Mouse (Mus musculus): ENCODE measurements at regions not wholly inside any gene's neighbourhood (a gene's known extent, or its start where the extent isn't known, plus 50 kb on each side); places are given as distances from the start of the nearest gene placed in this dataset.

DNA sequence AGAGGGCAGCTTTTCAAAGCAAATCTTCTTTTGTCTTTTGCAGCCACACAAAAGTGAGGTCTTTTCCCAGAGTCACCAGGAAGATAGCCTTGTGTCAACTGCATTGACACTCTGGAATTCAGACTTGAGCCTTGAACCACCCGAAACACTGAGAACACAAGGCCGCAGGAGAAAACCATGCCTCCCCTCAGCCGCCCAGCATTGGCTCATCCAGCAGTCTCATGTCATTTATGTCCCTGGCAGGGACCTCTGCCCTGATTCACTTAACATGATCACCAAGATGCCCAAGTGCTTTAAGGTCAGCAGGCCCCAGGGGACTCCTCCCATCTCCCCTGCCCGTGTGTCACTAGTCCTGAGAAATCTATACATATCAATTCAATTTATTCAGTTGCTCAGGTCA is 173.1 kb upstream of the Kdm8 start:
- Histone ChIP-seq H3K9me3 (replicated peaks) (no peaks in the 10 kb centered on the region), H3K27me3 (no peaks in the 10 kb centered on the region), H3K9ac (no peak overlapping the region), H3K27ac (no peak overlapping the region), H3K4me1 (replicated peaks) (no peaks in the 10 kb centered on the region), H3K36me3 (no peaks in the 10 kb centered on the region), H3K4me2 (no peak overlapping the region), H3K4me3 (replicated peaks) (no peak overlapping the region)
- WGBS (ENCODE audit: insufficient replicate concordance) = 83% methylated on average over 4 of the region's 4 CpGs
- no peak for DNase-seq
- ATAC-seq (ENCODE audit: low read depth) = no peak

DNA sequence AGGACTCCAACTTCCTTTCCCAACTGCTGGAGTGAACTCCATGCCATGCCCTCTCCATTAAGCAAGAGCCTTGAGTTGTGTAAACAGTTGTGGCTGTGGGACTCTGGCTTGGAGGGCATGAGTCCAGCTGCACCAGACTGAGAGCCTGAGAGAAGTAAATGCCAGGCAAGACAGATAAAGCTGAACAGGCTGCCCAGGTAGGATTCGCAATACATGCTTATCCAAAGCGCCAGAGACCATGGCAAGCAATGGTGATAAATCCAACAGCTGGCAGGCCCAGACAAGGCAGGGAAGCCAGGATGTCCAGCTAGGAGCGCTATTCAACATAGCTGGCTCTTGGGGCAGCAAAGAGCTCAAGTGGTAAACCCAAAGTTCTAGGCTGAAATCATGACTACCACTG is 163.1 kb upstream of the Kdm8 start:
- Histone ChIP-seq H3K36me3 (no peaks in the 10 kb centered on the region), H3K27me3 (no peaks in the 10 kb centered on the region), H3K27ac (no peak overlapping the region), H3K4me2 (no peak overlapping the region), H3K9me3 (replicated peaks) (no peaks in the 10 kb centered on the region), H3K4me3 (replicated peaks) (no peak overlapping the region), H3K9ac (no peak overlapping the region), H3K4me1 (replicated peaks) (no peaks in the 10 kb centered on the region)
- DNase-seq (no peak), ATAC-seq (ENCODE audit: low read depth) (no peak)
- 56% methylated on average over 3 of the region's 3 CpGs for WGBS (ENCODE audit: insufficient replicate concordance)

DNA sequence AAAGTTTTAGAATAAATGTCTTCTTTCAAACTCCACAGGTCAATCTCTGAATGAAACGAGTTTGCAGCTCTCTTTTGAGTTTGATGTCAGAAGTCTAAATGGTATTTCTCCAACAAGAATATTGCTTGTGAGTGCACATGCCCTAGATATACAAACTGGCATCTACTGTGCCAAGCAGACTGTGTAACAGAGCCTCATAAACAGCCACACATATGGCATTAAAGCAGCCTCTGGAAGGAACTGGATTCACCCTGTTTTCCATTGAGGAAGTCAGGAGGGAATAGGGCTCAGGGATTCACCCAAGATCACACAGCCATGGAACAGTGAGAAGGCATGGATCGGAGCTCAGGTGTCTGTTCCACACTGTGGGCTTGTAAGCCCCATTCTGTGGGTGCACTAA is 149.2 kb upstream of the Kdm8 start:
- Histone ChIP-seq H3K9ac (no peak overlapping the region), H3K4me1 (replicated peaks) (no peaks in the 10 kb centered on the region), H3K27ac (no peak overlapping the region), H3K36me3 (no peaks in the 10 kb centered on the region), H3K9me3 (replicated peaks) (no peaks in the 10 kb centered on the region), H3K4me2 (no peak overlapping the region), H3K27me3 (no peaks in the 10 kb centered on the region), H3K4me3 (replicated peaks) (no peak overlapping the region)
- DNase-seq (no peak), ATAC-seq (ENCODE audit: low read depth) (no peak)
- WGBS (ENCODE audit: insufficient replicate concordance) = 43% methylated on average over 2 of the region's 2 CpGs

DNA sequence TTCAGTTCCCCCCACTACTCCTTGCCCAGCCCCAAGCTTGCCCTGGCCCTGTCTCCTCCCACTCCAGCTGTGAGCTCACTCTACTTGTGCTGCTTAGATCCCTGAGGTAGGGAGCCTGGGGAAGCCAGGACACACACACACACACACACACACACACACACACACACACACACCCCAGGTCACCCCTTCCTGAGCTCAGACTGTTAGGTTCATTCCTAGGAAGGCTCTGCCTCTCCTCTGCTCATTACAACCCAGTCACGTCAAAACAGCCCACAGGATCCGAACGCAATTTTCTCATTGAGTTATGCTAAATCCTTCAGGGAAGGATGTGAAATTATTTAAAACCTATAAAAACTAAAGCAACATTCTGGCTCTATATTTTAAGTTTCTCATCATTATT is 136.0 kb upstream of the Kdm8 start:
- Histone ChIP-seq H3K4me1 (replicated peaks) (no peaks in the 10 kb centered on the region), H3K27me3 (no peaks in the 10 kb centered on the region), H3K9me3 (replicated peaks) (no peaks in the 10 kb centered on the region), H3K9ac (no peak overlapping the region), H3K4me2 (no peak overlapping the region), H3K27ac (no peak overlapping the region), H3K36me3 (no peaks in the 10 kb centered on the region), H3K4me3 (replicated peaks) (no peak overlapping the region)
- DNase-seq (no peak), ATAC-seq (ENCODE audit: low read depth) (no peak)
- 65% methylated on average over 3 of the region's 3 CpGs for WGBS (ENCODE audit: insufficient replicate concordance)

DNA sequence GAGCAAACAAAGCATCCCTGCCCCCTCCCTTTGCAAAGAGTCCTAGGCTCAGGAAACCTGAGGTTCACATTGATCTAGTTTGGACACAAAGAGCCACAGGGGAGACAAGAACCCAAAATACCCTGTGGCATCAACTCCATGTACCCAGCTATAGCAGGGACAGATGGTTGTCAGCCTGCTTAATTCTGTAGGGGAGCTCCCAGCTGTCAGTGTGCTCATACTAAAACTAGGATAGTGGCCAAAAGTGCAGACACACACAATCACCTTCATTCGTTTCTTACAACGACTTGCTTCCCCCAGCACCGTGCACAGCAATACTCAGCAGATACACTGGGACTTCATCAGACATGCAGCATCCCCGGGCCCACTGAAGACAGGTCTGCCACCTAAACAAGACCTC is 133.5 kb upstream of the Kdm8 start:
- H3K4me1 ChIP-seq (replicated peaks) = no peaks in the 10 kb centered on the region
- H3K27ac ChIP-seq = no peak overlapping the region
- H3K4me3 ChIP-seq (replicated peaks) = no peak overlapping the region
- no peaks in the 10 kb centered on the region for H3K36me3 ChIP-seq
- H3K4me2 ChIP-seq = no peak overlapping the region
- DNase-seq (no peak), ATAC-seq (ENCODE audit: low read depth) (no peak)
- no peaks in the 10 kb centered on the region for H3K9me3 ChIP-seq (replicated peaks)
- H3K9ac ChIP-seq = no peak overlapping the region
- 59% methylated on average over 4 of the region's 4 CpGs for WGBS (ENCODE audit: insufficient replicate concordance)
- no peaks in the 10 kb centered on the region for H3K27me3 ChIP-seq

DNA sequence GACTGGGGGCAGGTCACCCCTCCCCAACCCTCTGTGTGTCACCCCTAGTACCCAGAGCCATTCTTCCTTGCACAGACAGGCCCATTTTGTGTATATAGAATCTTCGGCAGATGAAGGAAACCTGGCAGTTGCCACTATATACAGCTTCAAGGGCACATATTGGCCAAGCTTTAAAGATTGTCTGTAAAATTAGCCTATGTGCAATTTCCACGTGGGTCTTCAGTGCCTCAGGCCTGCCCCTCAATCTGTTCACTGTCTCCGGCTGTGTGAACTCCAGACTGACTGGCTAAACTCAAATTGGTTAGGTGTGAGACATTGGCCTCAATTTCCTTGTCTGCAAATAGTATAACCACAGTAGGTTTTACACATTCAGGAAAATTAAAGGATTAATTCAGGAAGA is 130.9 kb upstream of the Kdm8 start:
- Histone ChIP-seq H3K9me3 (replicated peaks) (no peaks in the 10 kb centered on the region), H3K27me3 (no peaks in the 10 kb centered on the region), H3K4me3 (replicated peaks) (no peak overlapping the region), H3K9ac (no peak overlapping the region), H3K27ac (no peak overlapping the region), H3K36me3 (no peaks in the 10 kb centered on the region), H3K4me2 (no peak overlapping the region), H3K4me1 (replicated peaks) (no peaks in the 10 kb centered on the region)
- 62% methylated on average over 3 of the region's 3 CpGs for WGBS (ENCODE audit: insufficient replicate concordance)
- no peak for DNase-seq
- ATAC-seq (ENCODE audit: low read depth) = no peak

DNA sequence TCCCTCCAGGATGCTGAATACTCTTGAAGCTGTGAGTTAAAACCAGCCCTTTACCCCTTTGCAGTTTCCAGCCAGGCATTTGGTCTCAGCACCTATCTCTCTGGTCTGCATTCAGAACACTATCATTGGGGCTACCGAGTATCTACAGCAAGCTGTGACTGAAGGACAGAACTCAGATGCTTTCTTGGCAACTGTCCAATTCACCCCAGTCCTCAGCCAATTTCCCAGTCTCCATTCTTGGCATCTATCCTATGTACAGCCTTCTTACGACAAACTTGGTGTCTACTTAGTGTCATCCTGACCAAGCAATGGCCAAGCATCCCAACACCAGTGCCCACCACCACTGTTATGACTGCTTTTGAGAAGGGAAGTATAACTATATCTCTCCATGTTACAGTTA is 109.7 kb upstream of the Kdm8 start:
- Histone ChIP-seq H3K4me2 (no peak overlapping the region), H3K9ac (no peak overlapping the region), H3K36me3 (no peaks in the 10 kb centered on the region), H3K4me1 (replicated peaks) (no peaks in the 10 kb centered on the region), H3K27me3 (no peaks in the 10 kb centered on the region), H3K9me3 (replicated peaks) (no peaks in the 10 kb centered on the region), H3K4me3 (replicated peaks) (no peak overlapping the region), H3K27ac (no peak overlapping the region)
- 68% methylated on average over 2 of the region's 2 CpGs for WGBS (ENCODE audit: insufficient replicate concordance)
- DNase-seq (no peak), ATAC-seq (ENCODE audit: low read depth) (no peak)

DNA sequence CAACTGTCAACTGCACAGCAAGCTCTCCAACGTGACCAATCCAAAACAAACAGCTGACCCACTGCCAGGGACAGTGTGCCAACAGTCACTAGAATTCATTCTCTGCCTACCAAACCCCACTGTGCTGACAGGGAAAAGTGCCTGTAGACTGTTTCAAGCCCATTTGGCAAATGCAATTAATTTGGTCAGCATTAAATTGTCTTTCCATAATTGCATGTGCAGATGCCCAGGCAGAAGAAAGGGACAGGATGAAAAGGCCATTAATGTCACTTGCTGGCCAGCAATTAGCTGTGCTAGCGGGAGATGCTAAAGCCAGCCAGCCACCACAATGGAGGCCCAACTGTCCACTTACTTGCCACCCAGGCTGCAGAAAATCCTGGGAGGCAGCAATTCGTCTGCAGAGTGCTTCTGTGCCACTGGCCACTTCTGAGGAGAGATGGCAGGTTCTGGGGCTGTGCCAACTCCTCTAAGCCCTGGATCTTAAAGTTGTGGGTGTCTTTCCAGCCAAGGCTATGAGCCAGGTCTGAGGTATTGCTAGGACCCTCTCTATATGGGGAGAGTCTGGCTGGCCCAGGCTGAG is 108.8 kb upstream of the Kdm8 start:
- H3K4me1 ChIP-seq (replicated peaks) = no peaks in the 10 kb centered on the region
- no peak overlapping the region for H3K9ac ChIP-seq
- no peak for ATAC-seq (ENCODE audit: low read depth)
- no peaks in the 10 kb centered on the region for H3K27me3 ChIP-seq
- H3K9me3 ChIP-seq (replicated peaks) = no peaks in the 10 kb centered on the region
- H3K27ac ChIP-seq = no peak overlapping the region
- H3K4me3 ChIP-seq (replicated peaks) = no peak overlapping the region
- H3K4me2 ChIP-seq = no peak overlapping the region
- no peak for DNase-seq
- WGBS (ENCODE audit: insufficient replicate concordance) = 39% methylated on average over 3 of the region's 3 CpGs
- H3K36me3 ChIP-seq = no peaks in the 10 kb centered on the region

DNA sequence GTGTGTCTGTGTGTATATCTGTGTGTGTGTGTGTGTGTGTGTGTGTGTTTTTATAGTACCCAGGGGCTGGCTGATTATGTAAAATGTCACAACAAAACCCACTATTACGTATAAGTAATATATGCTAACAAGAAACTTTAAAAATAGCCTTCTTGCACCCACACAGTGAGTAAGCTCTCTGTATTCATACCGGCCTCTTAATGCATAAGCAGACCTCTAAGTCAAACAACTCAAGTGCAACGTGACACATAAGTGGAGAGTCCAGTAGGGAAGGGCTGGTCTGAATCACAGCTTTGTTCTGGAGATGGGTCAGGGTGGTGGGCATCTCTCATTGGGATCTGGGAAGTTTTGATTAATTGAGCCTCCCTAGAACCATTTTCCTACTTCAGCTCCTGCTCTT is 107.7 kb upstream of the Kdm8 start:
- H3K27ac ChIP-seq = no peak overlapping the region
- H3K27me3 ChIP-seq = no peaks in the 10 kb centered on the region
- DNase-seq = no peak
- H3K9me3 ChIP-seq (replicated peaks) = no peaks in the 10 kb centered on the region
- ATAC-seq (ENCODE audit: low read depth) = no peak
- 54% methylated on average over 3 of the region's 3 CpGs for WGBS (ENCODE audit: insufficient replicate concordance)
- no peaks in the 10 kb centered on the region for H3K4me1 ChIP-seq (replicated peaks)
- no peak overlapping the region for H3K4me2 ChIP-seq
- H3K9ac ChIP-seq = no peak overlapping the region
- no peaks in the 10 kb centered on the region for H3K36me3 ChIP-seq
- H3K4me3 ChIP-seq (replicated peaks) = no peak overlapping the region

DNA sequence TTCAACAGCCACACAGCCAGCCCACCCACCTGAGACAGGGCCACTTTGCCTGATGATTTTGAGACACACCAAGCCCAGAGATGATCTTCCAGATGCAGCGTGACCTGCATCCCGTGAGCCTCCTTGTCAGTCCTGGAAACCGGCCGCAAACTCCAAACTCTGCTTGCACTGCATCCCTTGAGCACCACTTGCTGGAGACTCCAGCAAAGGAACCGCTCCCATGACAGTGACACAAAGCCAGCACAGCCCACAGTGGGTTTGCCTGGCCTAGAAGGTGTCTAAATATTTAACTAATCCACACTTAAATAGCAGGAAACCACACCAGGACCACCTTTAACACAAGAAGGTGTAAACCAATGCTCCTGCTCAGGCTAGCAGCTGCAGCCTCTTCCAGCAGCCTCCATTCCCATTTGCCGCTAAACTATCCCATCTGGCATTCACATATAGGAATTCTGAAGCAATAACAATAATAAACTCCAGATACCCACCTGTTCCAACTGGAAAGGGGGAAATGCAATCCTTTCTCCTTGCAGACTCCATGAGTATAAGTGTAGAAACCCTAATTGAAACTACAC is 106.2 kb upstream of the Kdm8 start:
- H3K4me3 ChIP-seq (replicated peaks) = no peak overlapping the region
- no peak for DNase-seq
- no peak overlapping the region for H3K9ac ChIP-seq
- no peak for ATAC-seq (ENCODE audit: low read depth)
- no peak overlapping the region for H3K4me2 ChIP-seq
- no peaks in the 10 kb centered on the region for H3K4me1 ChIP-seq (replicated peaks)
- 73% methylated on average over 6 of the region's 6 CpGs for WGBS (ENCODE audit: insufficient replicate concordance)
- no peaks in the 10 kb centered on the region for H3K9me3 ChIP-seq (replicated peaks)
- no peak overlapping the region for H3K27ac ChIP-seq
- no peaks in the 10 kb centered on the region for H3K27me3 ChIP-seq
- no peaks in the 10 kb centered on the region for H3K36me3 ChIP-seq

DNA sequence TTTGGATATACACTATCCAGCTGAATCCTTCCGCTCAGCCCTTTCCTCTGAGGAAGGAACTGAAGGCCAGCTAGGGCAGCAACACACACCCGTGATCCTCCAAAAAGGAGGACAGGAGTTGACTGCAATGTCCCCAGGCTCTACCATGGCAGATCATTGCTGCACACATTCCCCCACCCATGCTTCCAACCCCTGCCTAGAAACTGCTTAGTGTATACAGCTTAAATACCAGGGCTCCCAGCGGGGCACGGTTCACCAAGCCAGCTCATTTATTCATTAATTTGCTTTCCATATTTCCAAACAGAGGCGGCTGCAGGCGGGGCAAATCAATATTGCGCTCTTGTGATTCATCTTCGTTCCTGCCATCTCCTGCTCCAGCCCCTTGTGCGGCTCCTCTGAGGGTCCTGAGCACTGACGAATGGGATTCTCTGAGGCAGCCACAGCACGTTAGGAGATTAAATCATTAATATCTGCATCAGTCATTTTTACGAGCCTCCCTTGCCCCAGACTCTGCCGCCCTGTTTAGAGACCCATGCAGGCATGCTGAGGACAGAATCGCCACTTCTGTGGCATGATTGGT is 104.1 kb upstream of the Kdm8 start:
- H3K4me1 ChIP-seq (replicated peaks) = no peaks in the 10 kb centered on the region
- H3K9me3 ChIP-seq (replicated peaks) = no peaks in the 10 kb centered on the region
- WGBS (ENCODE audit: insufficient replicate concordance) = 65% methylated on average over 14 of the region's 14 CpGs
- no peaks in the 10 kb centered on the region for H3K36me3 ChIP-seq
- no peak overlapping the region for H3K27ac ChIP-seq
- H3K9ac ChIP-seq = no peak overlapping the region
- ATAC-seq (ENCODE audit: low read depth) = no peak
- no peaks in the 10 kb centered on the region for H3K27me3 ChIP-seq
- H3K4me3 ChIP-seq (replicated peaks) = no peak overlapping the region
- H3K4me2 ChIP-seq = no peak overlapping the region
- DNase-seq = no peak

DNA sequence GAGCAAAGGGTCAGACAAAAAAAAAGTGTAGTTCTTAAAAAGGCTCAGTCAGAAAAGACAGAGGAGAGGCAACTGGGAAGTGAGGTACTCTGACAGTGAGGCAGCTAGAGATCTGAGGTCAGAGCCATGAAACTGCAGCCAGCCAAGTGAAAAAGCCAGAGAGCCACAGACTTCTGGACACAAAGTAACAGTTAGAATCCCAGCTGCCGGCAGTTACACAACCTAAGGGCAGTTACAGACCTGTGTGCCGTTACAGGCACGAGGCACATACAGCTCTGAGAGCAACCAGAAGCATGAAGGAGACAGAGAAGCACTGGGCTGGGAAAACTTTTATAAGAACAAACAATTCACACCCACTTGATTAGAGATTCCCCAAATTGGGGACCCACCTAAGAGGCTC is 94.9 kb upstream of the Kdm8 start:
- Histone ChIP-seq H3K27me3 (no peaks in the 10 kb centered on the region), H3K4me3 (replicated peaks) (no peak overlapping the region), H3K36me3 (no peaks in the 10 kb centered on the region), H3K9ac (no peak overlapping the region), H3K4me2 (no peak overlapping the region), H3K4me1 (replicated peaks) (no peaks in the 10 kb centered on the region), H3K9me3 (replicated peaks) (no peaks in the 10 kb centered on the region), H3K27ac (no peak overlapping the region)
- no peak for DNase-seq
- no peak for ATAC-seq (ENCODE audit: low read depth)
- 44% methylated on average over 3 of the region's 3 CpGs for WGBS (ENCODE audit: insufficient replicate concordance)

Measured in liver, embryonic 13.5 days (tissue).